Mouse (Mus musculus): ENCODE measurements around the gene Cckbr. TPM values are rescaled to one million over a fixed set of nuclear protein-coding genes. Genes with fewer than 3 reads are reported as not detected.

Cckbr gene
- polyA plus RNA-seq, 1 experiment = not detected

DNA sequence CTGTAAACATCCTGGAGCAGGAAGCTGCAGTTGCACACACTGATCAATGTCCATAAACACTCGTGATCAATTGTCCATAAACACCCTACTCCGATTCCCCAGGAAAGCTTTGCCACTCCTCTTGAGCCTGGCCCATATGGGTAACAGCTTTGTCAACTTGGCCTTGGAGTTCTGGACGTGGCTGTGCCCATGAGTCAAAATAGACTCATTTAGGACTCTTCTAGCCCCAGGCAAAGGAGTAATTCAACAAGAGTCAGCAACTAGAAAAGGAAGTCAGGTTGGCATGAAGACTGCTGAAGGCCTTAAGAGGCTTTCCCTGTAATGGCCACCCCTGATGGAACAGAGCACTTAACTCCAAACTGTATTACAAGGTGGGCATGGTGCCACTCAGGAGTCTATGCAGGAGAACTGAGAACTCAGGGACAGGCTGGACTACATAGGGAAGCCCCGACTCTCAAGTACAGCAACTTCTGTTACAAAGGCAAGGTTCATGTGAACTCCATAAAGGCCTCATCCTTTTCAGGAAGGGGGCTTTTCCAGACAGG is 49.3 kb downstream of the Cckbr start:
- Histone ChIP-seq H3K79me2 (ENCODE audit: control insufficient read depth, insufficient read depth) (no peaks in the 10 kb centered on the region), H3K79me3 (ENCODE audit: low read depth) (no peaks in the 10 kb centered on the region), H3K4me3 (ENCODE audit: insufficient read depth, poor library complexity, severe bottlenecking) (no peak overlapping the region), H3ac (ENCODE audit: control insufficient read depth, insufficient read length, low read depth) (no peak overlapping the region), H3K36me3 (ENCODE audit: control insufficient read depth, insufficient read depth) (no peaks in the 10 kb centered on the region), H3K27me3 (ENCODE audit: control insufficient read depth, insufficient read depth, insufficient read length) (no peaks in the 10 kb centered on the region)
- TF ChIP-seq MYOG (IDR thresholded peaks at IDR 0.05; ENCODE audit: control insufficient read depth, extremely low read depth, insufficient read length) (no peak), FOSL1 (IDR thresholded peaks at IDR 0.05; ENCODE audit: insufficient read depth, low read length, poor library complexity, severe bottlenecking) (no peak), MYOD1 (IDR thresholded peaks at IDR 0.05; ENCODE audit: control insufficient read depth, insufficient read length, low read depth) (no peak), MAX (IDR thresholded peaks at IDR 0.05) (no peak), CTCF (IDR thresholded peaks at IDR 0.05; ENCODE audit: control insufficient read depth, insufficient read depth, insufficient read length) (no peak), USF1 (IDR thresholded peaks at IDR 0.05; ENCODE audit: low read depth) (no peak), CEBPB (IDR thresholded peaks at IDR 0.05; ENCODE audit: low read depth) (no peak)

- Histone ChIP-seq H3K4me3 (ENCODE audit: insufficient read depth, poor library complexity, severe bottlenecking) (no peak overlapping the region), H3K79me3 (ENCODE audit: low read depth) (no peaks in the 10 kb centered on the region), H3ac (ENCODE audit: control insufficient read depth, insufficient read length, low read depth) (no peak overlapping the region), H3K36me3 (ENCODE audit: control insufficient read depth, insufficient read depth) (no peaks in the 10 kb centered on the region), H3K79me2 (ENCODE audit: control insufficient read depth, insufficient read depth) (peaks cover 4% of the 10 kb centered on the region), H3K27me3 (ENCODE audit: control insufficient read depth, insufficient read depth, insufficient read length) (no peaks in the 10 kb centered on the region)
- TF ChIP-seq CTCF (IDR thresholded peaks at IDR 0.05; ENCODE audit: control insufficient read depth, insufficient read depth, insufficient read length) (no peak), FOSL1 (IDR thresholded peaks at IDR 0.05; ENCODE audit: insufficient read depth, low read length, poor library complexity, severe bottlenecking) (no peak), MAX (IDR thresholded peaks at IDR 0.05) (no peak), USF1 (IDR thresholded peaks at IDR 0.05; ENCODE audit: low read depth) (no peak), MYOD1 (IDR thresholded peaks at IDR 0.05; ENCODE audit: control insufficient read depth, insufficient read length, low read depth) (no peak), MYOG (IDR thresholded peaks at IDR 0.05; ENCODE audit: control insufficient read depth, extremely low read depth, insufficient read length) (no peak), CEBPB (IDR thresholded peaks at IDR 0.05; ENCODE audit: low read depth) (no peak)
Measured at GRCm38 (mm10) chr7:105475396-105475949, 49.9 kb downstream of the Cckbr start.

GRCm38 (mm10) chr7:105476683-105477432 is 51.3 kb downstream of the Cckbr start:
- H3K27me3 ChIP-seq (ENCODE audit: control insufficient read depth, insufficient read depth, insufficient read length) = no peaks in the 10 kb centered on the region
- no peaks in the 10 kb centered on the region for H3K36me3 ChIP-seq (ENCODE audit: control insufficient read depth, insufficient read depth)
- TF ChIP-seq MYOD1 (IDR thresholded peaks at IDR 0.05; ENCODE audit: control insufficient read depth, insufficient read length, low read depth) = no peak
- no peak overlapping the region for H3ac ChIP-seq (ENCODE audit: control insufficient read depth, insufficient read length, low read depth)
- H3K4me3 ChIP-seq (ENCODE audit: insufficient read depth, poor library complexity, severe bottlenecking) = no peak overlapping the region
- H3K79me3 ChIP-seq (ENCODE audit: low read depth) = no peaks in the 10 kb centered on the region
- peaks cover 14% of the 10 kb centered on the region for H3K79me2 ChIP-seq (ENCODE audit: control insufficient read depth, insufficient read depth)

DNA sequence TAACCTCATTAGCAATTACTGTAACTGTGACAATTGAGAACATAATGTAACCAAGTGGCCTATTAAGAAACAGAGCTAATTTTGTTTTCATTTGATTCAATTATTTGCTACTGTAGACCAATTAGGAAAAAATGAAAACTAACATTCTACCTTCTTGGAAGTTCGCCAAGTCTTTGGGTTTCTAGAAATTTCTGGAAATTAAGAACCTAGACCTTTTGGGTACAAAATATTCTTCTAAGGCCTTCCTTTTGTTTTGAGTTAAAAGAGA is 51.8 kb downstream of the Cckbr start:
- Histone ChIP-seq H3K27me3 (ENCODE audit: control insufficient read depth, insufficient read depth, insufficient read length) (no peaks in the 10 kb centered on the region), H3ac (ENCODE audit: control insufficient read depth, insufficient read length, low read depth) (no peak overlapping the region), H3K4me3 (ENCODE audit: insufficient read depth, poor library complexity, severe bottlenecking) (no peak overlapping the region), H3K36me3 (ENCODE audit: control insufficient read depth, insufficient read depth) (no peaks in the 10 kb centered on the region), H3K79me2 (ENCODE audit: control insufficient read depth, insufficient read depth) (peaks cover 14% of the 10 kb centered on the region), H3K79me3 (ENCODE audit: low read depth) (no peaks in the 10 kb centered on the region)
- TF ChIP-seq MYOD1 (IDR thresholded peaks at IDR 0.05; ENCODE audit: control insufficient read depth, insufficient read length, low read depth) (no peak), MYOG (IDR thresholded peaks at IDR 0.05; ENCODE audit: control insufficient read depth, extremely low read depth, insufficient read length) (no peak), MAX (IDR thresholded peaks at IDR 0.05) (no peak), FOSL1 (IDR thresholded peaks at IDR 0.05; ENCODE audit: insufficient read depth, low read length, poor library complexity, severe bottlenecking) (no peak), USF1 (IDR thresholded peaks at IDR 0.05; ENCODE audit: low read depth) (no peak), CEBPB (IDR thresholded peaks at IDR 0.05; ENCODE audit: low read depth) (no peak), CTCF (IDR thresholded peaks at IDR 0.05; ENCODE audit: control insufficient read depth, insufficient read depth, insufficient read length) (no peak)

- no peaks in the 10 kb centered on the region for H3K27me3 ChIP-seq (ENCODE audit: control insufficient read depth, insufficient read depth, insufficient read length)
- TF ChIP-seq CTCF (IDR thresholded peaks at IDR 0.05; ENCODE audit: control insufficient read depth, insufficient read depth, insufficient read length) = peak; percentile 78
- TF ChIP-seq FOSL1 (IDR thresholded peaks at IDR 0.05; ENCODE audit: insufficient read depth, low read length, poor library complexity, severe bottlenecking) = no peak
- no peaks in the 10 kb centered on the region for H3K79me3 ChIP-seq (ENCODE audit: low read depth)
- H3K4me3 ChIP-seq (ENCODE audit: insufficient read depth, poor library complexity, severe bottlenecking) = no peak overlapping the region
- no peak overlapping the region for H3ac ChIP-seq (ENCODE audit: control insufficient read depth, insufficient read length, low read depth)
- peaks cover 14% of the 10 kb centered on the region for H3K79me2 ChIP-seq (ENCODE audit: control insufficient read depth, insufficient read depth)
- no peaks in the 10 kb centered on the region for H3K36me3 ChIP-seq (ENCODE audit: control insufficient read depth, insufficient read depth)
Measured at GRCm38 (mm10) chr7:105477841-105478240, 52.3 kb downstream of the Cckbr start.

DNA sequence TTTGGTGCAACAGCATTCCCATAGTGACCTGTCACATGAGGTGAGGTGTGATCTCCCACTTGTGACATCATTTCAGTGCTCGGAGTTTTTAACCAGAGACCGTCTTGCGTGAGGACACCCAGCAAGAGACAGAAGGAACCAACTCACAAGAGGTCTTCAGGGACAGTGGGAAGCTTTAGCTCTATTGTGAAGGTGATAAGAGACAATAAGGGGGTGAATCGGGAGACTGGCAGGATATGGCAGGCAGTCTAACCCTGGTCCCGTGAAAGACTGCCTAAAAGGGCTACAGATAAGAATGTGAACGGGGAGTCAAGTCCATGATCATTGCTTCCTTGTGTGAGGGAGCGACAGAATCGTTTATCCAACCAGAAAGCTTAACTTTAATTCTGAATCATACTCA is 52.8 kb downstream of the Cckbr start:
- Histone ChIP-seq H3K4me3 (ENCODE audit: insufficient read depth, poor library complexity, severe bottlenecking) (no peak overlapping the region), H3K79me3 (ENCODE audit: low read depth) (no peaks in the 10 kb centered on the region)
- TF ChIP-seq CTCF (IDR thresholded peaks at IDR 0.05; ENCODE audit: control insufficient read depth, insufficient read depth, insufficient read length) (no peak), MAX (IDR thresholded peaks at IDR 0.05) (no peak)

More for the DNA sequence above, 52.8 kb downstream of the Cckbr start:
- no peaks in the 10 kb centered on the region for H3K36me3 ChIP-seq (ENCODE audit: control insufficient read depth, insufficient read depth)
- H3K27me3 ChIP-seq (ENCODE audit: control insufficient read depth, insufficient read depth, insufficient read length) = no peaks in the 10 kb centered on the region
- peaks cover 14% of the 10 kb centered on the region for H3K79me2 ChIP-seq (ENCODE audit: control insufficient read depth, insufficient read depth)
- no peak overlapping the region for H3ac ChIP-seq (ENCODE audit: control insufficient read depth, insufficient read length, low read depth)
